Mouse (Mus musculus) gastrocnemius, adult 2 months (tissue): ENCODE results near the gene Kctd5. TPM values are rescaled to one million over a fixed set of nuclear protein-coding genes. Genes with fewer than 3 reads are reported as not detected.

ENCODE experiments used
- DNase-seq: peaks from one replicate; pipeline ENCODE4 v3.0.0; 2022
- H3K27ac ChIP-seq: fragments of 200-600 bp; 2 replicates; pipeline ENCODE4 v1.8.1; 2022; ENCODE audit warnings: mild to moderate bottlenecking
- H3K4me3 ChIP-seq: fragments of 200-600 bp; 2 replicates; pipeline ENCODE4 v1.8.1; 2022; ENCODE audit warnings: mild to moderate bottlenecking, moderate library complexity
- CTCF ChIP-seq: fragments of 200-600 bp; IDR thresholded peaks from 2 replicates; pipeline ENCODE4 v1.8.1; 2022; ENCODE audit warnings: antibody characterized with exemption, mild to moderate bottlenecking, moderate library complexity
- intact Hi-C: fragments of 180-260 bp; cut with DNase I; formaldehyde crosslinking; loops from one replicate; pipeline ENCODE4 v1.15.1; 2025
- total RNA-seq, 2 experiments: library from RNA; stranded (reverse); gene quantifications; 2 replicates each; pipeline ENCODE4 v1.2.3; 2021

The Kctd5 gene
- total RNA-seq, 2 experiments from 2014 or later, result 6.9 to 10.4 TPM

DNA sequence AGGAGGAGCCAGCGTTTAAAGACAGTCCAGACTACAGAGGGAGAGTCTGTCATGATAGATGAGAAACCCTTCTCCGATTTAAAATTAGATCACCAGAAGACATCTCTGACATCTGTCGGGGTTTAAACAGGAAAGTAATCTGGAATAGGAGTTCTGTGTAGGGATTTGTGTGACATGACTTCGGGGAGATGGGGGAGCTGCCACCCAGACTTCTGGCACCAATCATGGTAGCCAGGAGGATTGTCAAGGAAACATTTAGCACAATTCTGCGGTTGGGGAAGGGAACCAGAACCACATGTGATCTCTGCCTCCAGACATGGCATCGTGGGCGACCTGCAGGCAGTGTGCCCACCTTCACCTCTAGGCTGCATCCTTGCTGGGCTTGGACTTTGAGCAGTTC is 43.8 kb downstream of the Kctd5 start:
- Histone ChIP-seq H3K4me3 (no peak overlapping the region), H3K27ac (no peak overlapping the region)
- TF ChIP-seq CTCF, result no peak
- intact Hi-C loops, result no loop called here
- no peak for DNase-seq

DNA sequence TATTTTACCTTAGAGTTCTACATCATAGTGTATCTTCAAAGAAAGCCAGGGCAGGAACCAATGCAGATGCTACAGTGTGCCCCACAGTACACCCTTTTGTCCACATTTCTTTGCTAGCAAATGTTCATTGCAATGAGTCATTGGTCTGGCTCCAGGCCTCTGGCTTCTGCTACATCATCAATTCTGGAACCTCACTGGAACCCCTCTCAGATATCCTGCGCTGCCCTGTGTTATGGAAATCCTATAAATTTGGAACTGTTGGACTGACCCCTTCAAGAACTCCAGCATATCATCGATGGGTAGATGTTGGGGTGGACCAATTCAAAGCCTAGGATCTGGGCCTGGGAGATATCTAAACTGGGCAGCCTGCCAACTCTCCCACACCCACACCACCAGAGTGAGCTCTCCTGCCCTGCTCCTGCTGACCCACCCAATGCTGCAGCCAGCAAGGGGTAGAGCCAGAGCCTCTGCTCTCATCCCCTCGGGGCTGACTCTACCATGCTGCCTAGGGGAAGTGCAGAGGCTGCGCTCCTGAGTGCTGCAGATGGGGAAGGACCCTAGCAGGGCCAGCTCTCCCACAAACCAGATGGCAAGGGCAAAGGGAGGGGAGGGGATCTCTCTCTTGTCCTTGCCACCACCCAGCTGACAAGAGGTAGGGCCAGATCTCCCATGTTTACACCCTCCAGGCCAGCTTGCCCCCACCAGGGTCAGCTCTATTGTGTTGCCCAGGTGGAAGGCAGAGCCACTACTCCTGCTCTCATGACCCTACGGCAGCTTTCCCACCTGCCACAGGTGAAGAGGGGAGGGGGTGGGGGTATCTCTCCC is 51.7 kb downstream of the Kctd5 start:
- intact Hi-C loops, result no loop called here
- DNase-seq, result peak; percentile 51
- H3K4me3 ChIP-seq, result no peak overlapping the region
- H3K27ac ChIP-seq, result no peak overlapping the region
- no peak for TF ChIP-seq CTCF

DNA sequence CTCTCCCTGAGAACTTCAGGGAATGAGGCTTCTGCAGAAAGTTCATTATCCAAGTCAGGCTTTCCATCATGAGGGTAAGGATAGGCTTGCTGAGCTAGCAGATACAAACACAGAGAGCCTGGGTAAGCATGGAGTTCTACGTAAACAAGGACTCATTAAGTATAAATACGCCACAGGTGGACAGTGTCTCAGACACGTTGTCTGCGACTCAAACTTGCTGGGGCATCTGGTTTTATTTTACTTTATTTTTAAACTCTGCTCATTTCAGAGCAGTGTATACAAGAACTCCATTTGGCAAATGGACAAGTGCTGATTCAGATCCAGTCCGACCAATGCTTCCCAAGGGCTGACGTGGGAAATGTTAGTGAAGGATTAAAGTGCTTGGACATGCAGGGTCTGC is 52.6 kb downstream of the Kctd5 start:
- intact Hi-C loops, result no loop called here
- Histone ChIP-seq H3K4me3 (no peak overlapping the region), H3K27ac (no peak overlapping the region)
- DNase-seq, result no peak
- TF ChIP-seq CTCF, result no peak

DNA sequence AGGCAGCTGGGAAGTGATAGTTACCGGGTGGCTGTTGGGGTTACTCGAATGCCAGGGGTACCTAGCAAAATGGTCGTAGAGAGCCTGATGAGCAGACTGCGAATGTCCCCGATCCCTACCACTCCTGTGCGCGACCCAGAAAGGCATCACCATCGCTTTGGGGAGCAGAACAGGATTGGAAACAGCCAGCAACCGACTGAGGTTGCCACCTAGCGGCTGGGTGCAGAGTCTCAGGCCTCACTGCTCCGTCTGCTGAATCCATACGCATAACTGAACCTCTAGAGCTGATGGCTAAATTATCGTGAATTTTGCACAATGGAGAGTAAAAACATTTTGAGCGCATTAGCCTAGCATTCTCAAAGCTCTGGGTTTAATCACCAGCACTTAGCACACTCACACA is 57.6 kb downstream of the Kctd5 start:
- DNase-seq, result peak; percentile 29
- intact Hi-C loops, result no loop called here
- Histone ChIP-seq H3K27ac (no peak overlapping the region), H3K4me3 (no peak overlapping the region)
- TF ChIP-seq CTCF, result peak; percentile 64

DNA sequence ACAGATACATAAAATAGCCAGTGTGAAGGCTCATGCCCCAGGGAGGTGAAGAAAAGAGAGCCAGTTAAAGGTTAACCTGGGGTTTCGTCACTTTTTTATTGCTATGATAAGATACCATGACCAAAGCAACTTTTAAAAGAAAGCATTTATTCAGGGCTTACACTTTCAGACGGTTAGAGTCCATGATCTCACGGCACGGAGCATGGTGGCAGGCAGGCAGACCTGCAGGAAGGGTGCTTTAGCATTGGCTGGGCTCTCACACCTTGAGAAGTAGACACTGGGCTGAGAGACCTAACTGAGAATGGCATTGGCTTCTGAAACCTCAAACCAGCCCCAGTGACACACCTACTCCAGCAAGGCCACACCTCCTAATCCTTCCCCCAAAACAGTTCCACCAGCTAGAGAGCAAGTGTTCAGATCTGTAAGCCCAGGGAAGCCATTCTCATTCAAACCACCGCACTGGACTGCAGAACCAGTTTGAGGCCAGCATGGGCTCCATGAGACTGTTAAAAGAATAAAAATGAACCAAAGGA is 58.8 kb downstream of the Kctd5 start:
- DNase-seq, result no peak
- intact Hi-C loops, result no loop called here
- Histone ChIP-seq H3K27ac (no peak overlapping the region), H3K4me3 (no peak overlapping the region)
- no peak for TF ChIP-seq CTCF

DNA sequence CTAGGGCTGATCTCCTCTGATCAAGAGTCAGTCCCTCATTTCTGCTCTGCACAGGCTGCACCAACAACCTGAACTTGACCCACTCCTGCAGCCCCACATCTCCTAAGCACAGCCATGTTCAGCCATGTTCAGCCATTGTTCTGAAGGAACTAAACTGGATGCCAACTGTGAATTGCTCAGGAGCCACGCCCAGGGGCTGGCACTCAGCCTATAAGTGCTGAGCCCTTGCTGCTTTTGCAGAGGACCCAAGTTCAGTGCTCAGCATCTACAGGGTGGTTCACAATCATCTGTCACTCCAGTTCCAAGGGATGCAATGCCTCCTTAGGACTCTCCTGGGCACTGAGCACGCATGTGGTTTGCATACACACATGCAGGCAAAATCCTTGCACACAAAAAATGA is 60.4 kb downstream of the Kctd5 start:
- no peak overlapping the region for H3K4me3 ChIP-seq
- TF ChIP-seq CTCF, result no peak
- intact Hi-C loops, result no loop called here
- no peak overlapping the region for H3K27ac ChIP-seq
- DNase-seq, result no peak

DNA sequence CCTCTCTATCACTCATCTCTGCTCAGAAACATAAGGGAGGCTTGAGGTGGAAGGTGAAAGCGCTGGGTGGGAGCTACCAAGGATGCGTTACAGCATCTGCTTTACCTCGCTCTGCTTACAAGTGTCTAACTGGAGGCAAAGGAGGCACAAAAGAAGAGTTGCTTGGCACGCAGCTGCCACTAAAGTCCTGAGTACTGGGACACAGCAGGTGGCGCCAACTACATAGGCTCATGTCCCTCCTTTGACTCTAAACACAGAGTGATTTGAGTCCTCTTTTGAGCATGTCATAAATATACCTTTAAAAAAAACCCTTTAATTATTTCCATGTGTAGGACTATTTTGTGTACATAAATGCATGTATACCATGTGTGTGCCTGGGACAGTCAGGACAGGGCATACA is 63.7 kb downstream of the Kctd5 start:
- peak; percentile 19; the same call in 1 of the 2 replicates for TF ChIP-seq CTCF
- intact Hi-C loops, result no loop called here
- Histone ChIP-seq H3K4me3 (no peak overlapping the region), H3K27ac (no peak overlapping the region)
- no peak for DNase-seq

DNA sequence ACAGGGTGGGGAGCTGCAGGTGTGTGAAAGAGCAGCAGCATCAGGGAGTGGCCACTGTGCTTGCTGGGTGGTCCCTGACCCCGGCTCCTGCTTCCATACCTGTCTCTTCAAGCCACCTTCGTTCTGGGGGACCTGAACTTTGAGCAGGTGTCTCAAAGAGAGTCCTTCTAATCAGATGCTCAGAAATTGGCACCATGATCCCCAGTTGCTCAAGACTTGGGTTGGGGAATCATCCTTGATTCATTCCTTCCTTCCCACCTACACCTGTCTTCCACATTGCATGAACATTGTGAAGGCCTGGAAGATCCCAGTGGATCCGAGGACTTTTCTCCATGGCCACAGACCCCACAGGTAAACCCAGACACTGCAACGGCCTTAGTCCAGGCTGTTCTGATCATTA is 65.2 kb downstream of the Kctd5 start:
- Histone ChIP-seq H3K27ac (no peak overlapping the region), H3K4me3 (no peak overlapping the region)
- TF ChIP-seq CTCF, result no peak
- DNase-seq, result no peak
- intact Hi-C loops, result no loop called here

DNA sequence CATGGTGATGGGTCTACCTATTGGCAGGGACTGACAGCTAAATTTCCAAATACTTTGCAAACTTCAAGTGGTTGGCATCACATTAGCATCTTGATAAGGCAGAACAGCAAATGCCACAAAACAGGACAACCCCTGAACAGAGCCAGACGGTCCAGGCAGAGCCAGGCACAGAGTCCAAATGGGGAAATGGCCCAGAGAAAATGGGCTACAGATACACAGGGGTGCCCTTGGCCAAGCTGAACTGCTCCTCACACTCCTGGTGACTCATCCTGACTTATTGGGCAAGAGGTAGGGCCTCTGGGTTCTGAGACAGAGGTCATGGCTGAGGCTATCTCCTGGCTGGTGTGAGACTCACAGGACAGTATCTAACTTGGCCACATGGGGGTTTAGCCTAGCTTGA is 65.9 kb downstream of the Kctd5 start:
- DNase-seq, result no peak
- intact Hi-C loops, result no loop called here
- no peak for TF ChIP-seq CTCF
- Histone ChIP-seq H3K27ac (no peak overlapping the region), H3K4me3 (no peak overlapping the region)

DNA sequence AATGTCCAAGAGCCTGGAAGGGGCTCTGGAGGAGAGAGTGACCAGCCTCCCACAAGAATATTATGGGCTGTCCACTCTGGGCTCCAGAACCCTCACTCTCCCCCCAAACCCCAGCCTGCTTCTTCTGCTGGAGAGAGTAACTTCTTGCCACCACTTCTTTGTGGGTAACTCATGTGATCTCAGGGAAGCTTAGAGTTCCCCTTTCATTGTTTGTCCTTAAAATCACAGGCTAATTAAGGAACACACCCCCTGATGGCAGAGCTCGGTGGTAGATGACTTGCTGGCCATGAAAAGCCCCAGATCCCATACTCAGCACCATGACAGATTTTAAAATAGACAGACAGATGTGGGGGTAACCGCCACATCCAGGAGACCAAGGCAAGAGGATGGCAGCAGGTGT is 66.4 kb downstream of the Kctd5 start:
- Histone ChIP-seq H3K27ac (no peak overlapping the region), H3K4me3 (no peak overlapping the region)
- no peak for TF ChIP-seq CTCF
- intact Hi-C loops, result no loop called here
- no peak for DNase-seq

DNA sequence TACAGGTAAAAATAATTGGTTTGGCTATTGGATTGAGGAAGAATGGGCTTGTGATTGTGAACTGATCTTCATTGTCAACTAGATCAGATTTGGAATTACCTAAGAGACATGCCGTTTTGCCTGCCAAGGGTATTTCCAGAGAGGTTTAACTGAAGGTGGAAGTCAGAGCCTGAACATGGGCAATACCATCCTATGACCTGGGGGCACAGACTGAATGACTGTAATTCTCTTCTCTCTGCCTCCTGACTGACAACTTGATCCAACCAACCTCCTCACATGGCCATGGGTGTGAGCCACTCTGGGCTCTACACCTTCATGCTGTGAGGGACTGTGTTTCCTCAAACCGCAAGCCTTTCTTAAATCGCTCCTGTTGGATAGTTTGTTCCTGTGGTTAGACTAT is 68.2 kb downstream of the Kctd5 start:
- intact Hi-C loops, result no loop called here
- no peak for TF ChIP-seq CTCF
- no peak overlapping the region for H3K4me3 ChIP-seq
- no peak overlapping the region for H3K27ac ChIP-seq
- no peak for DNase-seq

DNA sequence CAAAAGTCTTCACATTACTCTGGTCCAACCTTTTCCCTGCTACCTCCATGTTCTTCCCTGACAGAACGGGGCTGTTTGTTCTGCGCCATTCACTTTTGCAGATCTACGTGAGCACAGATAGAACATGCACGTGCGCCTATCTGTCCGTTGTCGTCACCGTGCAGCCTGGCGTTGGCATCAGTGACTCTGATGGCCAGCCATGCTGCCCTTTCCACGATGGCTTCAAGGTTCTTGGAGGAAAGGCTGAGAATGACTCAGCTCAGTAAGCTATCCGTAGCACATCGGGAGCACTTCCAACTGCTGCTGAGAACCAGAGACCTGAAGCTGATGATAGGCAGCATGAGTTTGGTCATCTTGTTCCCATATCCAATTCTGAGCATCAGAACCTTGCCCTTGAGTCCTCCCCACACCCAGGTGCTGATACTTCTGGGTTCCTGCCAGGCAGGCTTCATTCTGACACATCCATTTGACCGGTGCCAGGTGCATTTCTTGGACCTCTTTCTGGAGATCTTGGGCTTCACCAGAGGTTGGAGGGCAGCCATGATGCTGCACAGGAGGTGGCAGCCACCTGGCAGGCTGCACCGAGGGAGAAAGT is 69.1 kb downstream of the Kctd5 start:
- intact Hi-C loops, result no loop called here

DNA sequence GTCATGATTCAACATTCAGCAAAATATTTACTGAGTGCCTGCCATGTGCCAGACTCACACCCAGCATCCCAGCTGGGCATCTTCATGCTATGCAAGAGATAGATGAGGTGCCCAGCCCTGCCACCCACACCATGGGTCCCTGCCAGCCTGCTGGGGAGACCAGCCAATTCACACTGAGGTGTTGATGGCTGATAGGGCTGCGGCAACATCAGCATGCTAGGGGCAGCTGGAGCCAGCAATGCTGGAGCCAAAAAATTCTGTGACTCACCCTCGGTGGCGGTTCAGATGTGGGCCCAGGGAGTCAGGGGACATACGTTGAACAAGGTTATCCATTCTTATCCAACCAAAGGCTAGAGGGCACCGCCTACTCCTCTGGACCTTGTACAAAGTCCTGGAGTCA is 72.9 kb downstream of the Kctd5 start:
- intact Hi-C loops, result no loop called here
- peak; percentile 56 for DNase-seq
- no peak overlapping the region for H3K4me3 ChIP-seq
- TF ChIP-seq CTCF, result no peak
- no peak overlapping the region for H3K27ac ChIP-seq

More for the DNA sequence above, 69.1 kb downstream of the Kctd5 start:
- Histone ChIP-seq H3K4me3 (no peak overlapping the region), H3K27ac (no peak overlapping the region)
- no peak for DNase-seq
- no peak for TF ChIP-seq CTCF

DNA sequence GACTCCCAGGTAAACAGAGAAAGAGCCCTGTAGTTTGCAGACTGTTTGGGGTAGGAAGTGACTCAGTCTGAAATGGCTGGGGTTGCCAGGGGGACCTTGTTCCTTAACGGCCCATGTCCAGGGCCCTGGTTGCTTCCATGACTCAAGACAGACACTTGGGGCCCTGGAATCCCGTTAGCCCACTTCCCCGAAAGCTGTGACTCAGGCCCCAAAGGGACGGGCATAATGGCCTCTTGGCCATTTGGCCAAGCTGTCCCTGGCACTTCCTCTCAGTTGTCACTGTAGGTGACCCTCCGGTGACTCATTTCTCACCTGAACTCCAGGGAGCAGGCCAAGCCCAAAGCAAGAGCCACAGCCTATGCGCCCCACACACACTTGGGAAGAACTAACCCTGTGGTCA is 74.9 kb downstream of the Kctd5 start:
- no peak overlapping the region for H3K27ac ChIP-seq
- peak; percentile 14 for DNase-seq

More for the DNA sequence above, 74.9 kb downstream of the Kctd5 start:
- no peak for TF ChIP-seq CTCF
- intact Hi-C loops, result no loop called here
- H3K4me3 ChIP-seq, result no peak overlapping the region
